Mouse (Mus musculus): ENCODE measurements at regions not wholly inside any gene's neighbourhood (a gene's known extent, or its start where the extent isn't known, plus 50 kb on each side); places are given as distances from the start of the nearest gene placed in this dataset.

- DNase-seq: no peak
Observed at GRCm38 (mm10) chr10:8986339-8986738, 100.5 kb upstream of the Sash1 start.

- DNase-seq: no peak
Observed at GRCm38 (mm10) chr10:8983347-8983746, 97.5 kb upstream of the Sash1 start.

- DNase-seq: no peak
Observed at GRCm38 (mm10) chr10:8980568-8980967, 94.7 kb upstream of the Sash1 start.

GRCm38 (mm10) chr10:8978595-8978994, 92.7 kb upstream of the Sash1 start:
- no peak for DNase-seq

- peak in 1 of 2 experiments; percentile 41 for DNase-seq
Observed at GRCm38 (mm10) chr10:8973934-8974333, 88.1 kb upstream of the Sash1 start.

GRCm38 (mm10) chr10:8972789-8973551, 87.1 kb upstream of the Sash1 start:
- no peak for DNase-seq

GRCm38 (mm10) chr10:8970807-8971206, 84.9 kb upstream of the Sash1 start:
- no peak for DNase-seq

GRCm38 (mm10) chr10:8969586-8969985, 83.7 kb upstream of the Sash1 start:
- peak in 1 of 2 experiments; percentile 18 for DNase-seq

- no peak for DNase-seq
Observed at GRCm38 (mm10) chr10:8969016-8969415, 83.1 kb upstream of the Sash1 start.

- DNase-seq: peak; percentile 69 to 78
Observed at GRCm38 (mm10) chr10:8968276-8968923, 82.5 kb upstream of the Sash1 start.

GRCm38 (mm10) chr10:8962921-8963320, 77.1 kb upstream of the Sash1 start:
- DNase-seq: no peak

GRCm38 (mm10) chr10:8960964-8961675, 75.2 kb upstream of the Sash1 start:
- DNase-seq: no peak

- no peak for DNase-seq
Observed at GRCm38 (mm10) chr10:8960275-8960960, 74.5 kb upstream of the Sash1 start.

GRCm38 (mm10) chr10:8955499-8956211, 69.8 kb upstream of the Sash1 start:
- DNase-seq: no peak

GRCm38 (mm10) chr10:8954003-8954402, 68.1 kb upstream of the Sash1 start:
- DNase-seq: no peak

- DNase-seq: no peak
Observed at GRCm38 (mm10) chr10:8952922-8953321, 67.1 kb upstream of the Sash1 start.

- peak; percentile 55 to 62 for DNase-seq
Observed at GRCm38 (mm10) chr10:8951937-8952336, 66.1 kb upstream of the Sash1 start.

GRCm38 (mm10) chr10:8951236-8951825, 65.5 kb upstream of the Sash1 start:
- peak; percentile 37 to 48 for DNase-seq

GRCm38 (mm10) chr10:8948227-8948626, 62.4 kb upstream of the Sash1 start:
- DNase-seq: no peak

- peak; percentile 25 to 49 for DNase-seq
Observed at GRCm38 (mm10) chr10:8945195-8945751, 59.4 kb upstream of the Sash1 start.

- DNase-seq: no peak
Observed at GRCm38 (mm10) chr10:8944586-8944985, 58.7 kb upstream of the Sash1 start.
